Mouse (Mus musculus) thymus, adult 2 months (tissue): ENCODE measurements at regions not wholly inside any gene's neighbourhood (a gene's known extent, or its start where the extent isn't known, plus 50 kb on each side); places are given as distances from the start of the nearest gene placed in this dataset.

Source experiments
- CTCF ChIP-seq: fragments of 200-500 bp; IDR thresholded peaks from 2 replicates; pipeline ENCODE4 v1.5.1; 2012; ENCODE audit warnings: mild to moderate bottlenecking, control low read depth, low read length, moderate library complexity, borderline replicate concordance; ENCODE audit not compliant: control insufficient read depth, poor library complexity, insufficient read depth; ENCODE audit errors: extremely low read depth
- POLR2A ChIP-seq: fragments of 200-500 bp; IDR thresholded peaks from 2 replicates; pipeline ENCODE4 v1.6.1; 2012; ENCODE audit warnings: mild to moderate bottlenecking, low read length, control low read depth, moderate library complexity; ENCODE audit not compliant: control insufficient read depth, poor library complexity, insufficient read depth; ENCODE audit errors: extremely low read depth

DNA sequence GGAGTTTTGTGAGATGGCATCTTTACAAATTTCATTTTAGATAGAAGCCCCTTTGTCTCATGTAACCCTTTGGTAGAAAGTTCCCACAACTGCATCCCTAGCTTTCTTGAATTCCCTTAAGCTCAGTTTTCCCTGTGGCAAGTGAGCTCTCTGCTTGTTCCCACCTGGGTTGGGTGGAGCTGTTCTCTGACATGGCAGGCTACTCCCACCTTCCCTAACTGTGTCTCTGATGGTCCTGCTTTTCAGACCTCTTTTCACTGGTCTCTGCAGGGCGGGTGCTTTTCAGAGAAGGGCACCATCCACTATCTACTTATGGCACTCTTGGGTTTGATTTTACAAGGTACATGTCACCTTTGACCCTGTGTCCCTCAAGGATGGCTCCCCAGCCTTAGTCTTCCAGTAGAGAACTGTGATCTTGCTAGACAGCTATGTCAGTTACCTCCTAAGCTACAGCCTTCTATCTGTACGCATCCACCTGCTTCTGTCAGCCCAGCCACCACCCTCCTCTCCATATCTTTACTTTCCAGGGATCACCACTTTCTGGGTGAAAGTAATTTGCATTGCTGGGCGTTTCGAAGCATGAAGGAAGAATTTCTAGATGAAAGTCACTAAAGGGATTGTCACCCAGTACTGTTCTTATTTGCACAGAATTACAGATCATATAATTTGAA lies 302.1 kb upstream of the Tbl1xr1 start:
- TF ChIP-seq POLR2A (no peak), CTCF (no peak)
